Mouse (Mus musculus) bone marrow macrophage, adult 2 months (primary cell): ENCODE measurements around the gene Cdkl3.

Source experiments
- CTCF ChIP-seq: IDR thresholded peaks from 2 replicates; pipeline ENCODE4 v1.5.1; 2012; ENCODE audit warnings: low read depth, mild to moderate bottlenecking, low read length, moderate library complexity
- POLR2A ChIP-seq: IDR thresholded peaks from 2 replicates; pipeline ENCODE4 v1.6.1; 2012; ENCODE audit warnings: mild to moderate bottlenecking, low read depth, low read length, borderline replicate concordance

GRCm38 (mm10) chr11:52077939-52078338 is 73.9 kb downstream of the Cdkl3 start:
- no peak for TF ChIP-seq CTCF
- no peak for TF ChIP-seq POLR2A
